ENCODE assay signal across 8 mouse cellular contexts in the genomic region with DNA sequence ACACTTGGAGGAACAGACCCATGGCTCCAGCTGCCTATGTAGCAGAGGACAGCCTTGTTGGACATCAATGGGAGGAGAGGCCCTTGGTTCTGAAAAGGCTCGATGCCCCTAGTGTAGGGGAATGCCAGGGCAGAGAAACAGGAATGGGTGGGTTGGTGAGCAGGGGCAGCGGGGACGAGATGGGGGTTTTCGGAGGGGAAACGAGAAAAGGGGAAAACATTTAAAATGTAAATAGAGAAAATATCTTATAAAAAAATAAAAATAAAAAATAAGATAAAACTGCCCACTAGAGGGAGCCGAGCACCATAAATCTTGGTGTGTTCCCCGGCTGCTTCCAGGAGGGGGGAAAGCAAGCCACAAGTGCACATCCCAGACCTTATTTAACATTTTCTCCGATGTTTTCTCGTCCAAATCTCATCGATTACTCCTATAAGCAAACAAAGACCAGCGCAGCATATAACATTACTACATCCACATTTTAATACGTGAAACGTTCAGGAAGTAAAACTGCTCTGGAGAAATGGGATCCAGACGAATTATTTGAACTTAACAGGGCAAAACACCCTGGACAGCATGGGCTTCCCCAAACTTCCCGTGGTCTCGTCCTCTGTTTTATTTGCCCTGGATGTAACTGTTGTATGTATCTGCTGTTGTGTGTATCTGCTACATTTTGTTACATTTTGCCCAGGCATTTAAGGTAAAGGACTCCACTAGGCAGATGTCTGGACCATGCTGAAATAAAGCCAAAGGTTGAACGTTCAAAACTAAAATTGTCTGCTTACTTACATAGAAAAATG.
DNase-seq lines count a peak whose midpoint lies in the region; ATAC-seq and TF ChIP-seq lines count a peak whose summit lies in the region.

No protein-coding gene starts in this region.

- no peaks in the 10 kb centered on the region for H3K9me3 ChIP-seq in heart, embryonic 11.5 days (replicated peaks; ENCODE audit: control insufficient read depth, low read length)
- no peaks in the 10 kb centered on the region for H3K9me3 ChIP-seq in kidney, postnatal 0 days (replicated peaks; ENCODE audit: low read length)
- H3K9me3 ChIP-seq in liver, embryonic 15.5 days (replicated peaks): no peaks in the 10 kb centered on the region
- no peaks in the 10 kb centered on the region for H3K9me3 ChIP-seq in neural tube, embryonic 13.5 days

- no peak overlapping the region for H3K27ac ChIP-seq in heart, embryonic 11.5 days (ENCODE audit: low read depth, low read length)
- no peak overlapping the region for H3K27ac ChIP-seq in kidney, postnatal 0 days
- no peak overlapping the region for H3K27ac ChIP-seq in liver, embryonic 15.5 days (replicated peaks)
- H3K27ac ChIP-seq in neural tube, embryonic 13.5 days (replicated peaks): no peak overlapping the region

- TF ChIP-seq CTCF in kidney, postnatal 0 days (IDR thresholded peaks at IDR 0.05; ENCODE audit: low read depth): peak; percentile 70

- WGBS in heart, embryonic 11.5 days (ENCODE audit: insufficient replicate concordance): 25% methylated on average over 17 of the region's 17 CpGs
- 16% methylated on average over 17 of the region's 17 CpGs for WGBS in kidney, postnatal 0 days
- WGBS in liver, embryonic 15.5 days (ENCODE audit: insufficient replicate concordance): 21% methylated on average over 17 of the region's 17 CpGs
- 33% methylated on average over 17 of the region's 17 CpGs for WGBS in neural tube, embryonic 13.5 days

- H3K4me2 ChIP-seq in heart, embryonic 11.5 days: peak overlapping the region; percentile 54
- H3K4me2 ChIP-seq in kidney, postnatal 0 days (ENCODE audit: low read length): peak overlapping the region; percentile 56
- H3K4me2 ChIP-seq in liver, embryonic 15.5 days: peak overlapping the region; percentile 16; the same call in 1 of the 2 replicates
- peak overlapping the region; percentile 46 for H3K4me2 ChIP-seq in neural tube, embryonic 13.5 days

- peak overlapping the region; percentile 16; the same call in 1 of the 2 replicates for H3K4me3 ChIP-seq in heart, embryonic 11.5 days (ENCODE audit: low read depth, low read length)
- H3K4me3 ChIP-seq in kidney, postnatal 0 days (replicated peaks; ENCODE audit: low read depth, low read length): peak overlapping the region; percentile 20; the same call in 1 of the 2 replicates
- no peak overlapping the region for H3K4me3 ChIP-seq in liver, embryonic 15.5 days (replicated peaks)
- no peak overlapping the region; the same call in 1 of the 2 replicates for H3K4me3 ChIP-seq in neural tube, embryonic 13.5 days

- no peak overlapping the region for H3K9ac ChIP-seq in heart, embryonic 11.5 days (ENCODE audit: low read depth, low read length)
- H3K9ac ChIP-seq in kidney, postnatal 0 days (ENCODE audit: low read depth, low read length): no peak overlapping the region
- H3K9ac ChIP-seq in liver, embryonic 15.5 days: no peak overlapping the region
- no peak overlapping the region for H3K9ac ChIP-seq in neural tube, embryonic 13.5 days

- no peaks in the 10 kb centered on the region for H3K27me3 ChIP-seq in heart, embryonic 11.5 days (ENCODE audit: control insufficient read depth, insufficient read depth, low read length)
- no peaks in the 10 kb centered on the region for H3K27me3 ChIP-seq in kidney, postnatal 0 days (ENCODE audit: insufficient read depth, low read length)
- H3K27me3 ChIP-seq in liver, embryonic 15.5 days: no peaks in the 10 kb centered on the region
- H3K27me3 ChIP-seq in neural tube, embryonic 13.5 days: no peaks in the 10 kb centered on the region; the same call in 1 of the 2 replicates

- H3K36me3 ChIP-seq in heart, embryonic 11.5 days (ENCODE audit: control insufficient read depth, insufficient read depth, low read length): no peaks in the 10 kb centered on the region
- H3K36me3 ChIP-seq in kidney, postnatal 0 days (ENCODE audit: insufficient read depth, low read length): no peaks in the 10 kb centered on the region
- H3K36me3 ChIP-seq in liver, embryonic 15.5 days (replicated peaks): no peaks in the 10 kb centered on the region
- no peaks in the 10 kb centered on the region for H3K36me3 ChIP-seq in neural tube, embryonic 13.5 days

- no peak for ATAC-seq in heart, embryonic 11.5 days (replicated peaks; ENCODE audit: insufficient number of reproducible peaks, low FRiP score, low TSS enrichment)
- ATAC-seq in kidney, postnatal 0 days (replicated peaks; ENCODE audit: low FRiP score, low read depth): no peak
- ATAC-seq in liver, embryonic 15.5 days (ENCODE audit: insufficient read depth): no peak
- peak; percentile 43; the same call in 1 of the 2 replicates for ATAC-seq in neural tube, embryonic 13.5 days (ENCODE audit: low read depth)
- ATAC-seq in erythroid progenitor cell, adult 5-6 weeks (replicated peaks; ENCODE audit: low FRiP score, poor library complexity, severe bottlenecking): no peak

- no peaks in the 10 kb centered on the region for H3K4me1 ChIP-seq in heart, embryonic 11.5 days (ENCODE audit: control insufficient read depth, insufficient read depth, low read length)
- H3K4me1 ChIP-seq in kidney, postnatal 0 days (replicated peaks; ENCODE audit: insufficient read depth, low read length): 0 out of 2 replicates have a peak, but pooled peaks cover 2% of the 10 kb centered on the region
- H3K4me1 ChIP-seq in liver, embryonic 15.5 days (replicated peaks): no peaks in the 10 kb centered on the region
- H3K4me1 ChIP-seq in neural tube, embryonic 13.5 days (replicated peaks): no peaks in the 10 kb centered on the region

- DNase-seq in 3134 (ENCODE audit: extremely low read depth, insufficient read length, low spot score) (peak; percentile 6), MN1 (ENCODE audit: low spot score) (peak; percentile 39)
- DNase-seq in embryo, embryonic 11 days: peak; percentile 81
- peak; percentile 82 for DNase-seq in kidney, postnatal 0 days (ENCODE audit: low spot score)

Comparison
In these comparisons a context has a peak if more than half of its experiments do, and no peak if none do; other contexts are left out.
1. DNase-seq: peak in every context shown above with its lines; median percentile 82 in kidney, postnatal 0 days; 81 in embryo, embryonic 11 days; 39 in MN1; 6 in 3134.
2. H3K4me3 ChIP-seq: peak in heart, embryonic 11.5 days (single experiment) and kidney, postnatal 0 days (single experiment); none in liver, embryonic 15.5 days (single experiment) and neural tube, embryonic 13.5 days (single experiment).
3. Peak in every context shown above with its lines, with median percentiles within 50 percentile points of each other: H3K4me2 ChIP-seq.